Comparison of ENCODE assay signal across 8 mouse cellular contexts in the genomic region with DNA sequence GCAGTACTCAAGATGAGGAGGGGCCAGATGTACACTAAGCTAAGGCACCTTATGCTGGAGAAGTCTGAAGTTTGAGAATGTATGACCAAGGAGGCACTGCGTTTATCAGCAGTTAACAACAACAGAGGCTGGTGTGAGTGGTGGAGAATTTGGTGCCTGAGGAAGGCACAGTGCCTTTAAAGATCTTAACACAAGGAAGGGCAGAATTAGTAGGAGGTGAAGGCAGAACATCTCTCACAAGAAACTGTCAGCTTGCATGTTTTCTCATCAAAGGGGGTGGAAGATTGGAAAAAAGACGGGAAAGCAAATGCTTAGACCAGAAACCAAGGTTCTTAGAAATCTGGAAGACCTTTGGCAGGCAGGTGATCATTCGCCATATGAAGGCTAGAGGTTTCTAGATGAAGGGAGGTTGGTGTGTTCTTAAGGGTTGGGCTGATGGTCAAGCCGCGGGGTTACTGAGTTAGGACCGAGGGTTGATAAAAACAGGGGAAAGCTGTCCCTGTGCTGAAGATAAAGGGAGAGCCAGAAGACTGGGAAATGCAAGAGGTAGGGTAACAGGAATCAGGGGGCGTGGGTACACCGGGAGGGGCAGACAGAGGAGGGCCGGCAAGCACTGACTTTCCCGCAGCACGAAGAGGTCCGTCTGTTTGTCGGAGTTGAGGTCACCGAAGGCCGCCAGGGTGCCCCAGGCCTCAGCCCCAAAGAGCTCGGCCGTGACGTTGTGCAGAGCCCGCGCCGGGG. TPM values are rescaled to one million over a fixed set of nuclear protein-coding genes. Genes with fewer than 3 reads are reported as not detected.
DNase-seq lines count a peak whose midpoint lies in the region; ATAC-seq and TF ChIP-seq lines count a peak whose summit lies in the region.

No protein-coding gene starts in this region.

- WGBS in thymus, adult 2 months: 3% methylated on average over 21 of the region's 21 CpGs
- under 1% methylated on average over 21 of the region's 21 CpGs for WGBS in intestine, embryonic 15.5 days
- 2% methylated on average over 21 of the region's 21 CpGs for WGBS in neural tube, embryonic 12.5 days

- peak overlapping the region; percentile 91 for H3K9ac ChIP-seq in intestine, embryonic 15.5 days
- H3K9ac ChIP-seq in neural tube, embryonic 12.5 days: peak overlapping the region; percentile 92

- no peak overlapping the region for H3K27ac ChIP-seq in thymus, adult 2 months (ENCODE audit: control insufficient read depth, insufficient read depth, low read length)
- peak overlapping the region; percentile 97 for H3K27ac ChIP-seq in intestine, embryonic 15.5 days
- peak overlapping the region; percentile 93 for H3K27ac ChIP-seq in neural tube, embryonic 12.5 days

- peaks cover 6% of the 10 kb centered on the region for H3K4me1 ChIP-seq in thymus, adult 2 months (replicated peaks; ENCODE audit: control insufficient read depth, insufficient read depth, low read length)
- 0 out of 2 replicates have a peak, but pooled peaks cover 4% of the 10 kb centered on the region for H3K4me1 ChIP-seq in intestine, embryonic 15.5 days (replicated peaks)
- peaks cover 10% of the 10 kb centered on the region for H3K4me1 ChIP-seq in neural tube, embryonic 12.5 days

- no peak for TF ChIP-seq POLR2A in thymus, adult 2 months (IDR thresholded peaks at IDR 0.05; ENCODE audit: control insufficient read depth, extremely low read depth, insufficient read depth, low read length, poor library complexity)

- no peaks in the 10 kb centered on the region for H3K9me3 ChIP-seq in intestine, embryonic 15.5 days
- H3K9me3 ChIP-seq in neural tube, embryonic 12.5 days: no peaks in the 10 kb centered on the region

- no peaks in the 10 kb centered on the region for H3K27me3 ChIP-seq in thymus, adult 2 months (ENCODE audit: control insufficient read depth, insufficient read depth, low read length)
- no peaks in the 10 kb centered on the region for H3K27me3 ChIP-seq in intestine, embryonic 15.5 days (replicated peaks)
- no peaks in the 10 kb centered on the region for H3K27me3 ChIP-seq in neural tube, embryonic 12.5 days (replicated peaks)

- H3K36me3 ChIP-seq in thymus, adult 2 months (ENCODE audit: control insufficient read depth, insufficient read depth, low read length): 0 out of 2 replicates have a peak, but pooled peaks cover 3% of the 10 kb centered on the region
- H3K36me3 ChIP-seq in intestine, embryonic 15.5 days: 0 out of 2 replicates have a peak, but pooled peaks cover 2% of the 10 kb centered on the region
- H3K36me3 ChIP-seq in neural tube, embryonic 12.5 days: peaks cover 10% of the 10 kb centered on the region; the same call in 1 of the 2 replicates

- DNase-seq in embryo, embryonic 9.5 days (ENCODE audit: extremely low spot score): peak; percentile 3
- DNase-seq in embryo, embryonic 10 days (ENCODE audit: low spot score): no peak
- no peak for DNase-seq in thymus, adult 2 months
- DNase-seq in thymus, postnatal 4 days: no peak
- no peak for DNase-seq in adrenal gland, postnatal 14 days
- no peak for DNase-seq in gastrocnemius, adult 8-10 months (ENCODE audit: low spot score in 2 of 2)

- peak overlapping the region; percentile 64 for H3K4me3 ChIP-seq in thymus, adult 2 months (ENCODE audit: control insufficient read depth, insufficient read depth, low read length)
- H3K4me3 ChIP-seq in intestine, embryonic 15.5 days (replicated peaks): peak overlapping the region; percentile 87
- H3K4me3 ChIP-seq in neural tube, embryonic 12.5 days: peak overlapping the region; percentile 94

- no peak for TF ChIP-seq CTCF in thymus, adult 2 months (IDR thresholded peaks at IDR 0.05; ENCODE audit: borderline replicate concordance, control insufficient read depth, extremely low read depth, insufficient read depth, low read length, poor library complexity)

- peak; percentile 78; the same call in 1 of the 2 replicates for ATAC-seq in intestine, embryonic 15.5 days
- peak; percentile 82; the same call in 1 of the 2 replicates for ATAC-seq in neural tube, embryonic 12.5 days (ENCODE audit: low FRiP score, low read depth)

- H3K4me2 ChIP-seq in intestine, embryonic 15.5 days (replicated peaks): peak overlapping the region; percentile 76
- H3K4me2 ChIP-seq in neural tube, embryonic 12.5 days (replicated peaks): peak overlapping the region; percentile 85

RNA-seq across cellular contexts. Expression of a gene that starts 0.6 kb away (rescaled TPM):
- 13.0 and 15.2 TPM in 2 replicates for polyA plus RNA-seq in thymus, adult 2 months (2012; rRNA removed)
- polyA plus RNA-seq in intestine, embryonic 15.5 days (2015; fragmentation: Nextera tagmentation; extraction: Ambion mirVana): 60.1 and 66.9 TPM in 2 replicates
- 119 and 126 TPM in 2 replicates for polyA plus RNA-seq in neural tube, embryonic 12.5 days (2016; fragmentation: Nextera tagmentation; extraction: Ambion mirVana)
- 49.3 and 54.3 TPM in 2 replicates for total RNA-seq in adrenal gland, postnatal 14 days (2021)
- 10 to 100 TPM; 43.8 to 50.4 (median 46.6) TPM for total RNA-seq in gastrocnemius, adult 8-10 months (2022)

RNA-seq across cellular contexts. Expression of a gene that starts 0.7 kb away (rescaled TPM):
- 6.8 and 7.4 TPM in 2 replicates for polyA plus RNA-seq in thymus, adult 2 months (2012; rRNA removed)
- 31.0 and 33.4 TPM in 2 replicates for polyA plus RNA-seq in intestine, embryonic 15.5 days (2015; fragmentation: Nextera tagmentation; extraction: Ambion mirVana)
- 38.3 and 39.7 TPM in 2 replicates for polyA plus RNA-seq in neural tube, embryonic 12.5 days (2016; fragmentation: Nextera tagmentation; extraction: Ambion mirVana)
- 35.5 and 39.3 TPM in 2 replicates for total RNA-seq in adrenal gland, postnatal 14 days (2021)
- total RNA-seq in gastrocnemius, adult 8-10 months (2022): 100 to 1,000 TPM; 387 to 471 (median 411) TPM
